Mouse (Mus musculus) MEL (cell line): ENCODE results near the gene Myh7.

Source experiments
- CTCF ChIP-seq, 3 experiments: IDR thresholded peaks in 2 of 3; conservative IDR thresholded peaks in 1 of 3; 2 replicates each; pipeline ENCODE4 v1.5.1; 2011 to 2012; ENCODE audit warnings: low read length in 3 of 3, low read depth in 2 of 3, mild to moderate bottlenecking in 2 of 3, improper control_type of control experiment in 1 of 3, inconsistent platforms in 1 of 3, mixed read lengths in 1 of 3, moderate library complexity in 1 of 3; ENCODE audit not compliant: control insufficient read depth in 1 of 3, insufficient read depth in 1 of 3, poor library complexity in 1 of 3, severe bottlenecking in 1 of 3
- HCFC1 ChIP-seq: IDR thresholded peaks from 2 replicates; pipeline ENCODE4 v1.6.1; 2012; ENCODE audit warnings: low read depth, mild to moderate bottlenecking, inconsistent platforms, low read length, improper control_type of control experiment, moderate library complexity
- KAT2A ChIP-seq: conservative IDR thresholded peaks from 2 replicates; pipeline ENCODE4 v1.6.1; 2012; ENCODE audit warnings: low read depth, low read length, improper control_type of control experiment, inconsistent platforms
- RAD21 ChIP-seq: IDR thresholded peaks from 2 replicates; pipeline ENCODE4 v1.6.1; 2011; ENCODE audit warnings: mild to moderate bottlenecking, low read depth, low read length, improper control_type of control experiment
- UBTF ChIP-seq: IDR thresholded peaks from 2 replicates; pipeline ENCODE4 v1.6.1; 2012; ENCODE audit warnings: low read depth, mild to moderate bottlenecking, inconsistent platforms, low read length, improper control_type of control experiment, moderate library complexity, borderline replicate concordance; ENCODE audit not compliant: insufficient read depth
- USF1 ChIP-seq: IDR thresholded peaks from 2 replicates; pipeline ENCODE4 v1.6.1; 2014; ENCODE audit warnings: low read depth, mild to moderate bottlenecking, inconsistent platforms, low read length, improper control_type of control experiment, moderate library complexity
- ZMIZ1 ChIP-seq: IDR thresholded peaks from 2 replicates; pipeline ENCODE4 v1.6.1; 2012; ENCODE audit warnings: low read depth, mild to moderate bottlenecking, inconsistent platforms, low read length, improper control_type of control experiment, moderate library complexity

GRCm38 (mm10) chr14:54960769-54961168 is 33.7 kb downstream of the Myh7 start:
- TF ChIP-seq UBTF (no peak), ZMIZ1 (no peak), KAT2A (no peak), CTCF (IDR thresholded peaks at IDR 0.05 in 2 of 3, conservative IDR thresholded peaks at IDR 0.05 in 1 of 3; ENCODE audit: control insufficient read depth in 1 of 3, insufficient read depth in 1 of 3, low read depth in 2 of 3, low read length in 3 of 3, poor library complexity in 1 of 3, severe bottlenecking in 1 of 3) (no peak), USF1 (no peak), HCFC1 (no peak), RAD21 (no peak)
